Mouse (Mus musculus) right cerebral cortex, adult 18-20 months (tissue): ENCODE data around the gene Gm5431.
"Not testable (repeated sequence)": the region's sequence is repeated elsewhere in the genome, so short reads cannot be mapped to it uniquely, and the experiment has no call there.

Experiments
- DNase-seq: peaks from one replicate; pipeline ENCODE4 v3.0.0; 2022; ENCODE audit warnings: mixed read lengths

The Gm5431 gene

DNA sequence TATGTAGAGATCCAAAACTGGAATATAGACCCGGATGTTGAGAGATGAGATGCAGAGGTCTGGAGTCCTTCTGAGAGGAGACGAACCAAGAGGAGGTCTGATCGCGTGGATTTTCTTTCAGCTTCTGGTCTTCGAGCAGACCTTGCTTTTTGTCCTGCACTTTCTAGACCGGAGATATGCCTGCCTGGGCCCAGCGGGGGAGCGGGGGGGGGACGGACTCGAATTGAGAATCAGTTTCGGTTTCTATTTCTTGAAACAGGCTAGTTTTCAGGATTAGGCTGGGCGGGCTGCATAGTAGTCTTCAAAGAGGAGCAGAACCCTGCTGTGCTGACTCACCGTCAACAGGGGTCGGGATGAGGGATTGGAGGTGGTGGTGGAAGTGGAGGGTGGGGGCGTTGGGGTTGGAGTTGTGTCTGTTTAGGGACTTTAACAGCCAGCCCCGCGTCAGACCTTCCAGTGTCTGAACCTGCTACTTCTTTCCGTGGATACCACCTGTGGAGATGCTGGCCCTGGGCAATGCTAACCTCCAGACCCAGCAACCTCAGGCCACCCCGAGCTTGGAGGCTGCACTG lies 30.7 kb downstream of the Gm5431 start, which contains the start of gene Irgm1:
Gene Irgm1, minus strand, starts transcription at position 483 of the 572 bp plus-strand sequence.
- DNase-seq: peak; percentile 26

DNA sequence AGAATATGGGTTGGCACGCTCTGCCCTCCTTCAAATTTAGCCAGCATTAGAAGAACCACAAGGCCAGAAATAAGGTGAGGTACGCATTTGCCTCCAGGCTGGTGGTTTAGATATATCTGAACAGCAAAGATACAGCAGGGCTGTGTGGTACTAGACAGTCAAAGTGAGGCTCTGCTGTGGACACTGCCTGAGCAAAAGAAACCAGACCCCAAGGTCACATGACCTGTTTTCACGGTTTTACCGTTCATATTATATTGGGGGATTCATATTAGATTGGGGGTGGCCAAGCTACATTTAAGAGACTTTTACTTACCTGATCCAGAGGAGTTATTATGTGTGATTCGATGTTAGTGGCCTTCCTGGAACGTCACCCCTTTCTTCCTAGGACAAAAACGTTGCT lies 31.2 kb downstream of the Gm5431 start:
- no peak for DNase-seq

DNA sequence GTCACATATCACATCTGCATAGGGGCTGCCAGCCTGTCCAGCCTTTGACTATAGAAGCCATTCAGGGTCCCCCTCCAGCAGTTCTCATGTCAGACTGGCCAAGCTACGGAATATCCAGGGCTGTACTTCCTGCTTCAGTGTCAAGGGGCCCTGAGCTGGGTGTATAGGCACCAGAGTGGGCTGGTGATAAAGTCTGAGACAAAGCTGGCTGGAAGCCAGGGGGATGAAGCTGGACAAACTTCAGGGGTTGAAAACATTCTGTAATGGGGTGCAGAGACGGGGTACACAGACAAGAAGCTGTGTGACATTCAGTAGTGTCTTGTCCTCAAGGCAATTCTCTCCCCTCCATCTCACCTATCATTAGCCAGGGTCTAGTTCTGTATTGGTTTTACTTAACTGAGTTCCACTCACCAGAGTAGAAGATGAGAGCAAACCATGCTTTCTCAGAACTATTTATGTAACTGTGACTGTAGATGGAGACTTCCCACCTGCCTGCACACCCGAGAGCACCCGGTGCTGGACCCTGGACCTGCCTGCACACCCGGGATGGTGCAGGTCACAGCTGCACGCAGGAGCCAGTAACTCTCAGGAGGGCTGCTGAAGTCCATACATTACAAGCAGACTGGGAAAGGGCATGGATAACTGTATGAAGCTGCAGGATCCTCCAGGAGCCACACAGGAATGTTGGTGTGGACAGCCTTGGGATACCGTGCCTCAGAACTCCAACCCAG lies 32.5 kb downstream of the Gm5431 start:
- no peak for DNase-seq

DNA sequence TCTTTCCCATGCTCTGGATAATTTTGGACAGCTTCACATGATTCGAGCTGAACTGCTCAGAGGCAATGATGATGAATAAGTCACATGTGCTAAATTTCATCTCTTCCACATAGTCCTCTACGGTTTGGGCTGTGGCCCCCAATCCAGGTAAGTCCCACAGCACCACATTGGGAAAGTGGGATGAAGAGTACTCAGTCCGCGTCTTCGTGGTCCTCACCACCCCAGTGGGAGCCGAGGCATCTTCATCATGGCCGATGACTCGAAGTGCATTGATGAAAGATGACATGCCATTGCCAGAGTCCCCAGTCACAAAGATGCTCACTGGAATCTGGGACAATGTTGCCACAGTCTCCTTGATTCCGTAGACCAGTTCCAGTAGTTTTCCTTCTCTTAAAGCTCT lies 35.5 kb downstream of the Gm5431 start:
- no peak for DNase-seq

DNA sequence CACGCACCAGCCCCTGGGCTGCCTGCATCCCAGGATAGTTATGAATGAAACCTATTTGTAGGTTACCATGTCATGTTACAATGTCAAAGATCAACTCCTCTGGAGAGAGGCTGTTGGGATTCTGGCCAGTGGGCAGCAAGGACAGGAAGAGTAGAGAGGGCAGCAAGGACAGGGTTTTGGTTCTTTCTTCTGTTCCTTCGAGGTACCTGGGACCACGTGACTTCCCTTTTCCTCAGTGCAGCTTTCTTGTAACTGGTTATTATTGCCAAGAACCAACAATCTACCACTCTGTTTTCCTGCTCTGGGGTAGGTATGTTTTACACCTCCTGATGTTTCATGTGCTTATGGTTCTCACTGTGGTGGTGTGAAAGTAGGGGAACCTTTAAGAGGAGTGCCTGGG lies 38.2 kb downstream of the Gm5431 start:
- DNase-seq: no peak

DNA sequence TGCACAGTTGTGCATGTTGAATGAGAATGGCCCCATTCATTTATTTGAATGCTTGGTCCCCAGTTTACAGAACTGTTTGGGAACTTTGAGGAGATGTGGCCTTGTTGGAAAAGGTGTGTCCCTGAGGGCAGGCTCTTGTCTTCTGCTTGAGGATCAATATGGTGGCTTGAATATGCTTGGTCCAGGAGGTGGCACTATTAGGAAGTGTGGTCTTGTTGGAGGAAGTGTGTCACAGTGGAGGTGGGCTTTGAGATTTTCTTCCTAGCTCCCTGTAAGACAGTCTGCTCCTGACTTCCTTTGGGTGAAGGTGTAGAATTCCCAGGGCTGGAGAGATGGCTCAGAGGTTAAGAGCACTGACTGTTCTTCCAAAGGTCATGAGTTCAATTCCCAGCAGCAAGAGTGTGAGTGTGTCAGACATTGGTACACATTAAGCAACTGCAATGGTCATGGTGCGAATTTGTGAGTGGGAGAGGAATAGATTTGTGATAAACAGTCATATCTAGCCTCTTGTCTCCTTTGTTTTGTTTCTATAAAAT lies 39.2 kb downstream of the Gm5431 start:
- no peak for DNase-seq

DNA sequence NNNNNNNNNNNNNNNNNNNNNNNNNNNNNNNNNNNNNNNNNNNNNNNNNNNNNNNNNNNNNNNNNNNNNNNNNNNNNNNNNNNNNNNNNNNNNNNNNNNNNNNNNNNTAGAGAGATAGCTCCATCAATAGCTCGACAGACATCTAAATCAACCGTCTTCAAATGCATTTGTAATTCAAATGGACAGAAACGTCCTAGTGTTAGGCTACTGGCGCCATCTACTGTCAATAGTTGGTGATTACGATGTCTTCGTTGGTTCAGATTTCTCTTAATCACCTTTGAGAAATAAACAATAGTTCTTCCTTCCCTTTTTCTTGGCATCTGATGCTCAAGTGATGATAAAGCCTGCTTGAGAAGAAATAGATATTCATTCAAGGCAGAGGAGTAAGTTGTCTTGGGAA lies 43.0 kb downstream of the Gm5431 start:
- DNase-seq: peak; percentile 55

DNA sequence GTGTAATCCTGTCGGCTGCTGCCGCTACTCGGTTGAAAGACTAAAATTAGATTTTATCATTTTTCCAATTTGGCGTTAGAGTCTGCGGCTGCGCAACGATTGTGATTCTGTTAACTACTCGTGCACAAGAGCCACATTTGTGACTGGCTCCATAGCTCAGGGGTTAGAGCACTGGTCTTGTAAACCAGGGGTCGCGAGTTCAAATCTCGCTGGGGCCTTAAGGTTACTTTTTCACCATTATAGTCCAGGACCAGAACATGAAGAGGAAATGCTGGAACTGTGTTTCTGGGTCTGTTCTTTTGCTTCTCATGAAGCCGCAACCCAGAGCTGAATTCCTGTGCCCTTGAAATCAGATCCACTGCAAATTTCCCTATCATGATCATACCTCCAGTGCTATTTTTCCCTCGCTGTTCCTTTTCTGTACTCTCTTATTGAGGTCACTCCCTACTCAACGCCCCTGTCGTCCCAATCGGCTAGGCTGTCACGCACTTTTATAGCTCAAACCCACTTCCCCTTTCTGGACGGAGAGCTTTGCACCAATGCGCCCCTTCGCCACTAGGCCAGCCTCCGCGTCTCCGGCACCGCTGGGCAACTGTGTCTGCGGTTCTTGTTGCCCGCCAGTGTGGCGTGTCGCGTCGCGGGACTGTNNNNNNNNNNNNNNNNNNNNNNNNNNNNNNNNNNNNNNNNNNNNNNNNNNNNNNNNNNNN lies 48.4 kb downstream of the Gm5431 start:
- DNase-seq: peak; percentile 92

DNA sequence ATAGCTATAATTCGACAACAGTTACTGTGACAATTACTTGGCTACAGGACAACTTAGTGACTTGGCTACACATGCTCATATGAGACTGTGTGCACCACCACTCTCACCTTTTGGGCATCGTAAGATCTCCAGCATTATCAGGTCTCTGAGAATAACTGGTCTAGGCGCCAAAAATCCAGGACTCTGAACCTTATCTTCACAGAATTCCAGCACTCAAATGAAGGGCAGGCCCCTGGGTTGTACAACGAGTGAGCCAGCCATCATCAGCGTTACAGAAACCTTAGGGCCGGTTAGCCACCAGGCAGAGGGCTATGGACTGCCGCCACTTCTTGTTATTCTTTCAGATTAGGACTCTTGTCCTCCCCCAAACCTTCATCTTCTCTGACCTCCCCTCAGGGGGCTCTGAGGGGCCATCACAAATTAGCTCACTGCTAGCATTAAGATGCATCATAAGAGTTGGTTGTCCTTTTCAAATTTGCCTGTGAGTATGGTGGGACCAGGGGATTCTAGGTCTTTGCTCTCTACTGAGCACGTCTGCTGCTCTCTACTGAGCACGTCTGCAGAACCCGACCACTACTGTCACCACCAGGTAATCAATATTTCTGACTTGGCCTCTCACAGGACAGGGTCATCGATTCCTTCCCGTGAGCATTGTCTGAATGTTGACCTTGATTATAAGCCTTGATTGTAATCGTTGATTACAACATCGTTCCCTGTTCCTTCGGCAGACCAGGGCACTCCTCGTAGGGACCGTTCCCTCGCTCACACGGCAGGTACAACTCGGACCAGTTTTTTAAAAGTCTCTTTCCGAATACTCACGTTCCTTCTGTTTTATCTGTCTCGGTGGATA lies 49.2 kb downstream of the Gm5431 start:
- DNase-seq: no peak

DNA sequence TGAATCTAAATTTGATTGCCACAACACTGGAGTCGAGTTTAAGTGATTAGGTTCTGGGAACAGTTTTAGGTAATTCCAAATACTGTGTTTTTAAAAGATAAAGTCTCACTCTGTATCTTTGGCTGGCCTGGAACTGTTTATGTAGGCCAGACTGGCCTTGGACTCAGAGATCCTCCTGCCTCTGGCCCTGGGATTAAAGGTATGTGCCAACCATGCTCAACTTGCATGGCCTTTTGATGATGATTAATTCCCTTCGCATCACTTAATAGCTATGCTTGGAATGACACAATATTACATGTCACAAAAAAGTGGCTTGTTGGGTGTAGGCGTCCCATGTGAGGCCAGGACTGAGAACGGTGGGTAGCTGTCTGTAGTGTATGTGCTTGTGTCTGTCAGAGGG lies 49.8 kb downstream of the Gm5431 start:
- DNase-seq: no peak

DNA sequence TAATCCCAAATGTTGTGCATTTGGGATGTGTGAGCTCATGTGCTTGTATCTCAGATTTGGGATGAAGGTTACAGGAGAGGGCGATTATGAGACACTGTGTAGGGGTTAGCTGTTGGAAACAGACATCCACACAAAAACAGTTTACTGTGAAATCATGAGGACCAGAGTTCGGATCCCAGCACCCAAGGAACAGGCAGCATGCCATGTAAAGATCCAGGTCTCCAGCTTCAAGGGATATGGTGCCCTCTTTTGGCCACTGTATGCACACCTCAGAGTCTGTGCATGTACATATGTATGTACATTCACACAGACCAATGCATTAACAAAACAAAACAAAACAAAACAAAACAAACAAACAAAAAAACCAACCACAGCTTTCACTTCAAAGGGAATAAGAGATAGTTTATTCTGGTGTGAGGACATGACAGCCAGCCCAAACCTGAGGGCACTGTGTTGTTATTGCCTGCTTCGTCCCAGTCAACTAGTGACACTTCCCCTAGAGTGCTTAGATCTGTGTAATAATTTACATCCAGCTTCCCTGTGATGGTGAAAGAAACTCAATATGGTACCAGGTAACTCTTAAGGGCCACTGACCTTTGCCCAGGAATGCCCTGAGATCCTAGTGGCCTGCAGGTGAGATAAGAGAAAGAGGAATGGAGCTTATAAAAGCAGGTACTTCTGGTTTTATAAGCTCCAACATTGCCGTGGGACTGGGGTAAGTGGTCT lies 50.6 kb downstream of the Gm5431 start:
- DNase-seq: no peak

DNA sequence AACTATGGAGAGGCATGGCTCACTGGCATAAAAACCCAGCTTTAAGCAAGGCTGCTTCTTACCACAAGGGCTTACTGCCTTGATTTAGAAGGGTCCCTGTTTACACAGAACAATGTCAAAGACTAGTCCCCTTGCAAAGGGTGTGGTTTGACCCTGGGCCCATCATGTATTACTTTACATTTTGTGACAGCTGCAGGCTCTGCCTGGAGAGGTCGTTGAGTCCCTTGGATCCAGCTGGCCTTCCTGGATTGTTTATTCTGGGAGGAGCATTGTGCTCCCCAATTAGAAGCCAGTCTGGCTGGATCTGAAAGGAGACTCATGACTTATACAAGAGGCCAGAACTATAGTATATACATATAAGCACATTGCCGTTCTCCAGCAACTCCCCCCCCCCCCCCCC lies 51.8 kb downstream of the Gm5431 start:
- no peak for DNase-seq

DNA sequence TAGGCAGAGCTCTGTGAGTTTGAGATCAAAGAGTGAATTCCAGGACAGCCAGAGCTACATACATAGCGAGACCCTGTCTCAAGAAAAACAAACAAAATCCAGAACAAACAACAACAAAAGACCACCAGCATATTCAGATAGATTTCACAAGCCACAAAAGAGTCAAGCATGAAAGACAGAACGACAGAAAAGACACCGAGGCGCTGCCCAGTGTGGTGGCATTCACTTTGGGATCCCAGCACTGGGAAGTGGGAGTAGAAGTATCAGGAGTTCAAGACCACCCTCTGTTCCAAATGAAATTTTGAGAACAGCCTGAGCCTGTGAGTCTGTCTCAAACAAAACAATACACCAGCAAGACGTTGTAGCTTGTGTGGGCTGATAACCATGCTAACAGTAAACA lies 55.1 kb downstream of the Gm5431 start:
- no peak for DNase-seq

DNA sequence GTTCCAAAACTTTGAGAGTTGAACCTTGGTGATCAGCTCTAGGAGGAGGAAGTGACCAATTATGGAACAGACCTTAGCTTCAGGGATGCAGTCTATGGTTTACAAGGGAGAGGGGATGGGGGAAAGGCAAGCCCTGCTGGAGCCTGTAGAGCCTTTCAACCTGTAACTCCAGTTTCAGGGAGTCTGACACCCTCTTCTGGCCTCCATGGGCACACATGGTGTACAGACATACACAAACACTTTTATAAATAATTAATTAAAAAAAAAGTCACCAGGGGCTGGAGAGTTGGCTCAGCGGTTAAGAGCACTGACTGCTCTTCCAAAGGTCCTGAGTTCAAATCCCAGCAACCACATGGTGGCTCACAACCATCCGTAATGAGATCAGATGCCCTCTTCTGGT lies 55.7 kb downstream of the Gm5431 start:
- DNase-seq: not testable (repeated sequence)

DNA sequence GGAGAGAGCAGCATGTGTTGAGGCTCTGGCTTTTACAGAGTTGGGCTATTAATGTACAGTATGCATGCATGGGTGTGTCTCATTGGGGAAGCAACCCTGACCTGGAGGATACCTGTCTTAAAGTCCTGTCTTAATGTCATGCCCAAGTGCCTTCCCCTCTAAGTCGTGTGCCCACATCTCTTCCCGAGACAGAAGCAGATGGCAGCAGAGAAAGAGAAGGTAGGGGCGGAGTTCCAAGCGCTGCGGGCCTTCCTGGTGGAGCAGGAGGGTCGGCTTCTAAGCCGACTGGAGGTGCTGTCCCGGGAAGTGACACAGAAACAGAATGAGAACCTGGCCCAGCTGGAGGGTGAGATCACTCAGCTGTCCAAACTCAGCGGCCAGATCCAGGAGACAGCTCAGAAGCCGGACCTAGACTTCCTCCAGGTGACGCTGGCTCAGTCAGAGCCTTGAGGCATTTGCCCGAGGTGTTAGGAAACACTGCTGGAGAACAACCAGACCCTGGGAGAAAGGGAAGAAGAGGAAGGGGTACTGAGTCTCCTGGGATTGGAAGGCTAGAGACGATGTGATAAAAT lies 56.7 kb downstream of the Gm5431 start:
- DNase-seq: no peak

DNA sequence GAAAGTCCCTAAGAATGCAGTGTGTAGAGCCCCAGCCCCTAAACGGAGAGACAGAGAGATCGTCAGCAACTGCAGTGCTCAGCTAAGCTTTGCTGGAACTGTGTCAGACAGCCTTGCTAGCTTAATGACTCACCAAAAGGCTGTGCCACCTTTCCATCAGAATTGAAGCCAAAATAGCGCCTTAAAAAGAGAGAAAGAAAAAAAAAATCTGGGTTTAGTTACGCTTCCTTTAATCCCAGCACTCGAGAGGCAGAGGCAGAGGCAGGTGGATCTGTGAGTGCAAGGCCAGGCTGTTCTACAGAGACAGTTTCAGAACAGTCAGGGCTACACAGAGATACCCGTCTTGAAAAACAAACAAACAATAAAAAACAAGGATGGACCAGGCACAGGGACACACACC lies 57.7 kb downstream of the Gm5431 start:
- no peak for DNase-seq

DNA sequence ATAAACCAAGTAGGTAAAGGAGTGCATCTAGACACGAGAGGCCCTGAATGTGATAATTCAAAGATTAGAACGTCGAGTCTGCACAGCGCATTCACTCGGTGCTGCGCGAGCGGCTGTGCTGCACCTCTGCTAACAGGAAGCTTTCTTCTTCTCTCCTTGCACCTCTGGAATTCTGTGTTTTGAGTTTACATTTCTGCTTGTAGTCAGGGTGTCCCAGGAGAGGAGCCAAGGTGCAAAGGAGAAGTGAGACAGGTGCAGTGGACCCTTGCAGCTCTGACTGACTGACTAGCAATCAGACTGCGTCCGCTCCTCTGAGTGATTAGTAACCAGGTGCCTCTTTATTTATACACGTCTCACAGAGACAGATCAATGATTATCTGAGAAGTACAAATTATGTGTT lies 58.8 kb downstream of the Gm5431 start:
- DNase-seq: no peak

DNA sequence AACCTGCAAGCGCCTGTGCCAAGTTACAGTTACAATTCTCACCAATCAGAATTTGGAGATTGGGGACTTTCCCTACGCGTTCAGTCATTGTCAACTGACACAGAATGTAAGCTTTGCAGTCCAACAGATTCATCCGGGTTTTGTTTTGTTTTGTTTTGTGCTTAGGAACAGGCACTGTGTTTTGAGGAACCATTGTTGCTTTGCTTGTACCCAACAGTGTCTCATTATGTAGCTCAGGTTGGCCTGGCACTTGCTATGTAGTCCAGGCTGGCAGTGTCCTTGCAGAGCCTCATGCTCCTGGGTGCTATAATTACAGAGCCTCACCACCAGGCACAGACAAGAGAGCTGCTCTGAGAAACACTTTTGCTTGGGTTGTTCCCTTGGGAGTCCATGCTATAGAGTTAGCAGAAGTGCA lies 59.6 kb downstream of the Gm5431 start:
- no peak for DNase-seq

DNA sequence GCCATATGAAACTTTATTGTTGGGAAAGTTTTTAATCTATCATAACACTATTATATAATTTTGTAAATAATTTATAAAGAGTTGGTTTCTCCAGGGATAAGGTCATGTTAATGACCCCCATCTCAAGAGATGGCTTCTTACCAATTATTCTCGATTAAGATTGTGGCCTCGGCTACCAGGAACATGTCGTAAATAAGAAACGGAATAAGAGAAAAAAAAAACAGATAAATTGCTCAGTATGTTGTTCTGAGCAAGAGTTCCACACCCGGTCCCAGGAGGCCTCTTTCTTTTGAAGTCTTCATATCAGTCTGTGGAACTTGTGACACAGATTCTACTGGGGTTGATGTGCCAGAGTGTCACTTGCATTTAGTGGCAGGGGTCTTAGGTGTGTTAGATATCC lies 60.8 kb downstream of the Gm5431 start:
- DNase-seq: no peak

DNA sequence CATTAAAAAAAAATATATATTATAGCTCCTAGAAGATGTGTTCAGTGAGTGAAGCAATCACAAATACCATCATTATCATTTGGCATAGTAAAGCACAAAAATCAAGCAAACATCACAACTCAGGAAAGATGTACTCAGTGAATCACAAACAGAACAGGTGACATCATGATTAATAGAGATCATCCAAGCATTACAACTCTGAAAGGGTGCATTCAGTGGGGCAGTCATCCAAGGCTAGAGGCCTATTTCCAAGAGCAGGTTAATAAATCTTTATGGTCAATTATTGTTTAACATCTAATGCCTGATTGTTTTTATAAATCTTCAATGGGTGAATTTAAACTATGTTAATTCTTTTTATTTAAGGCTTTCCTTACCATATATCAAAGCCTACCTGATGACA lies 61.2 kb downstream of the Gm5431 start:
- no peak for DNase-seq

DNA sequence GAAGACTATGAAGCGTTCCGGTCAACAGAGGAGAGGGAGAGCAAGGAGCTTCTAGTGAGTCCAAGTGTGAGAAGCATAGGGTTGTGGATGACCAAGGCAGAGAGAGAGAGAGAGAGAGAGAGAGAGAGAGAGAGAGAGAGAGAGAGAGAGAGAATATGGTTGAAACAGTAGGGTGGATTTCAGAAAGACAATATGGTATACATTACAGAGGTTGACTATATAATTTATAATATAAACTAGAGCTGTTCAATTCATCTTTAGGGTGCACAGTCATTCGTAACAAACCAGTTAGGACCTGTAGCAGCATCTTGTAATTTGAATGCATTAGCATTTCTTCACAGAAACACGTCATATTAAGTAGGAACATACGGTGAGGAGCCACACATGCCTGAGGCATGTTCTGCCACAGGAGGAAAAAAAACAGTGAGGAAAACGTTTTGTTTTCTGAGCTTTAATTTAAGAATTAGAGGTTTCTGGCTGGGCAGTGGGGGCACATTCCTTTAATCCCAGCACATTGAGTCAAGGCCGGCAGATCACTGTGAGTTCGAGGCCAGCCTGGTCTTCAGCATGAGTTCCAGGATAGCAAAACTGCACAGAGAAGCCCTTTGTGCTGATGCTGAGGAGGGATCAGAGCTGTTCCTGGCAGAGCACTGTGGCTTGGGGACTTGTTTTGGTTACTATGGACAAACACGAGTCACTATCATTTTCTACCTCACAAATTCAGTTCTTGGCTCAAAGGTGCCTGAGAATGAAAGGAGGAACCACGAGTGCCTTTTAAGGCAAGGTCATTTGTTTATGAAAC lies 62.9 kb downstream of the Gm5431 start:
- DNase-seq: no peak
